Mouse (Mus musculus): ENCODE data around the gene 6430548M08Rik. TPM values are rescaled to one million over a fixed set of nuclear protein-coding genes. Genes with fewer than 3 reads are reported as not detected.
A peak's percentile ranks its signal among the peaks of the same experiment; 100 is the strongest.

The 6430548M08Rik gene
- total and polyA plus RNA-seq, 3 experiments: 6.4 to 20.0 (median 16.1) TPM

DNA sequence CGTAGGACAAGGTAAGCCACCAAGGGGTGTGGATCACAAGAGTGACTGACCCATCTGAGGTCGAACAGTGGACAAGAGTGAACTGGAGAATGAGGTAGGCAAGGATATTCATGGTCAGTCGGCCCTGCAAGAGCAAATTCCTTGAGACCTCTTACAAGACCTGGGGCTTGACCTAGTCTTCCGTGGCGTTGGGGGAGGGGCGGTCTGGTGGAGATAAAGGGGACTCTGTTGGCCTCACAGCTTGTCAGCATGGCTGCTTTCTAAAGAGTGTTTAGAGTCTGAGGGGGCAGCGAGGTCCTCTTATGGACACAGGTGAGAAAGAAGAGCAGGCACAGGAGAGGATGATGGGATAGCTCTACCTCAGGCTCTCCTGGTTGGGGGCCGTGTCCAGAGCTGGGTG lies 55.2 kb downstream of the 6430548M08Rik start:
- no peaks in the 10 kb centered on the region for H3K27me3 ChIP-seq (ENCODE audit: control insufficient read depth, insufficient read depth, low read length)
- no peak for DNase-seq
- no peak for TF ChIP-seq CTCF (IDR thresholded peaks at IDR 0.05)
- no peak for TF ChIP-seq EP300 (IDR thresholded peaks at IDR 0.05; ENCODE audit: insufficient read depth, low read depth, low read length)
- no peak overlapping the region for H3K9ac ChIP-seq (ENCODE audit: low read depth, low read length)
- WGBS: 45% methylated on average over 8 of the region's 8 CpGs
- H3K79me2 ChIP-seq (replicated peaks; ENCODE audit: control insufficient read depth, insufficient read depth, low read length): no peaks in the 10 kb centered on the region
- intact Hi-C loops (cut with DNase I): loop anchor here (10.0 kb wide), 1 partner anchor 224 kb away; no protein-coding TSS in a partner anchor
- no peak overlapping the region for H3K4me3 ChIP-seq
- no peaks in the 10 kb centered on the region; the same call in 1 of the 2 replicates for H3K4me1 ChIP-seq (ENCODE audit: control insufficient read depth, insufficient read depth, low read length)
- H3K27ac ChIP-seq: no peak overlapping the region
- no peaks in the 10 kb centered on the region for H3K36me3 ChIP-seq (ENCODE audit: control insufficient read depth, insufficient read depth, low read length)

DNA sequence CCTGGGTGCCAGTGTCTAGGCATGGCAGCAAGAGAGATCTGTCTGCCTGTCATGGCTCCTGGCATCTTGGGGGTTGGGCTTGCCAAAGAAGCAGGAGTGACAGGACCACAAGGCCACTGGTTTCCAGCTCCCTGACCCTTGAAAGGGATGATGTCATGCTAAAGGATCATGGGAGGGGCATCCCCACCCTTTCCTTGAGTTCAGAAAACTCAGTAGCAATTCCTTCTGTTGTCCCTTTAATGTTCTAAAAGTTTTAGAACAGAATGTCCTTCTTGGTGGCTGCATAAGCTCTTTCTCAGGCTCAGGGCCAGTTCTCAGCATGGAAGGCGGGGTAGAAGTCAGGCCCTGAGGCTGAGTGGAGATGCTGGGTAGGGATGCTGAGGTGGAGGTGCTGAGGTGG lies 59.2 kb downstream of the 6430548M08Rik start:
- no peaks in the 10 kb centered on the region for H3K36me3 ChIP-seq (ENCODE audit: control insufficient read depth, insufficient read depth, low read length)
- TF ChIP-seq EP300 (IDR thresholded peaks at IDR 0.05; ENCODE audit: insufficient read depth, low read depth, low read length) (no peak), POLR2A (IDR thresholded peaks at IDR 0.05; ENCODE audit: insufficient read depth, low read depth, low read length) (no peak), CTCF (IDR thresholded peaks at IDR 0.05) (no peak)
- H3K79me2 ChIP-seq (replicated peaks; ENCODE audit: control insufficient read depth, insufficient read depth, low read length): no peaks in the 10 kb centered on the region
- 50% methylated on average over 1 of the region's 1 CpGs for WGBS
- intact Hi-C loops (cut with DNase I): no loop called here
- no peaks in the 10 kb centered on the region for H3K4me1 ChIP-seq (ENCODE audit: control insufficient read depth, insufficient read depth, low read length)
- no peak overlapping the region for H3K4me3 ChIP-seq
- H3K27ac ChIP-seq: no peak overlapping the region
- H3K9ac ChIP-seq (ENCODE audit: low read depth, low read length): no peak overlapping the region
- H3K27me3 ChIP-seq (ENCODE audit: control insufficient read depth, insufficient read depth, low read length): no peaks in the 10 kb centered on the region
- no peak for DNase-seq

DNA sequence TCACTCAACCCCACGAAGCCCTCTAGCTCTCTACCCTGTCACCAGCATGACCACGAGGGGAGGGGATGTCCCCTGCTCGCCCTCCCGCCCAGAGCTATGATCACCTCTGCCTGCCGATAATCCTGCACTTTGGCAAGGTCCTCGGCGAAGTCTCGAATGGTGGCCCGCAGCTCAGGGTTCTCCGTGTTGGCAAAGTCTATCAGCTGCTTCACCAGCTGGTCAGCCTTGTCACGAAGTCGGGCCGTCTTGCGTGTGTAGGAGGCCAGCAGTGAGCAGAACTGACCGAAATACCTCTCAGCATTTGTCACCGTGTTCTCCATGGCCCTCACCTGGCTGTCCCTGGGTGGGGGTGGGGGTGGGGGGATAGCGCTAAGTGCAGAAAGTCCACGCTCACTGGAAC lies 60.7 kb downstream of the 6430548M08Rik start:
- no peak overlapping the region for H3K9ac ChIP-seq (ENCODE audit: low read depth, low read length)
- H3K4me3 ChIP-seq: no peak overlapping the region
- TF ChIP-seq POLR2A (IDR thresholded peaks at IDR 0.05; ENCODE audit: insufficient read depth, low read depth, low read length): no peak
- no peak for TF ChIP-seq EP300 (IDR thresholded peaks at IDR 0.05; ENCODE audit: insufficient read depth, low read depth, low read length)
- no peak for TF ChIP-seq CTCF (IDR thresholded peaks at IDR 0.05)
- 47% methylated on average over 18 of the region's 18 CpGs for WGBS
- H3K4me1 ChIP-seq (ENCODE audit: control insufficient read depth, insufficient read depth, low read length): peaks cover 2% of the 10 kb centered on the region
- H3K27ac ChIP-seq: no peak overlapping the region
- no peaks in the 10 kb centered on the region for H3K36me3 ChIP-seq (ENCODE audit: control insufficient read depth, insufficient read depth, low read length)
- intact Hi-C loops (cut with DNase I): loop anchor here (5.0 kb wide), 1 partner anchor 423 kb away; no protein-coding TSS in a partner anchor
- no peaks in the 10 kb centered on the region for H3K79me2 ChIP-seq (replicated peaks; ENCODE audit: control insufficient read depth, insufficient read depth, low read length)
- H3K27me3 ChIP-seq (ENCODE audit: control insufficient read depth, insufficient read depth, low read length): no peaks in the 10 kb centered on the region
- no peak for DNase-seq

DNA sequence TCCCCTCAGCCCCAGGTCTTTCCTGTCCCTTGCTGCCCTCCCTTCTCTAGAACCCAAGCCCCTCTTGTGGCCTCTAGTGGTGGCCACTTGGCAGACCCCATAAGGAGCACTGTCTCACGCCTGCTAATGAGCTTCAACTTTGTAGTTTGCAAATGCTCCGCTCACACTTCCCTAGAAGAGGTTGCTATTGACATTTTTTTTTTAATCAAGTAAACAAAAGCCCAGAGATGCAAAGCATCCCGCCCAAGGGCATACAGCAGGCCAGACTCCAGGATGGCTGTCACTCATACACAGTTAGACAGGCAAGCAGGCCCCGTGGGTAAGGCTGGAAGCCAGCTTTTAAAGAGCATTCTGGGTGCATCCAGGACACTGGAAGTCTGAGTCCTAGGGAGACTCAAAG lies 62.7 kb downstream of the 6430548M08Rik start:
- Histone ChIP-seq H3K27me3 (ENCODE audit: control insufficient read depth, insufficient read depth, low read length) (no peaks in the 10 kb centered on the region), H3K4me3 (no peak overlapping the region), H3K79me2 (replicated peaks; ENCODE audit: control insufficient read depth, insufficient read depth, low read length) (no peaks in the 10 kb centered on the region), H3K27ac (no peak overlapping the region), H3K4me1 (ENCODE audit: control insufficient read depth, insufficient read depth, low read length) (peaks cover 2% of the 10 kb centered on the region), H3K36me3 (ENCODE audit: control insufficient read depth, insufficient read depth, low read length) (no peaks in the 10 kb centered on the region), H3K9ac (ENCODE audit: low read depth, low read length) (no peak overlapping the region)
- WGBS: 61% methylated on average over 4 of the region's 4 CpGs
- DNase-seq: no peak
- TF ChIP-seq EP300 (IDR thresholded peaks at IDR 0.05; ENCODE audit: insufficient read depth, low read depth, low read length) (no peak), POLR2A (IDR thresholded peaks at IDR 0.05; ENCODE audit: insufficient read depth, low read depth, low read length) (no peak), CTCF (IDR thresholded peaks at IDR 0.05) (no peak)
- intact Hi-C loops (cut with DNase I): loop anchor here (5.0 kb wide), 1 partner anchor 421 kb away; no protein-coding TSS in a partner anchor

DNA sequence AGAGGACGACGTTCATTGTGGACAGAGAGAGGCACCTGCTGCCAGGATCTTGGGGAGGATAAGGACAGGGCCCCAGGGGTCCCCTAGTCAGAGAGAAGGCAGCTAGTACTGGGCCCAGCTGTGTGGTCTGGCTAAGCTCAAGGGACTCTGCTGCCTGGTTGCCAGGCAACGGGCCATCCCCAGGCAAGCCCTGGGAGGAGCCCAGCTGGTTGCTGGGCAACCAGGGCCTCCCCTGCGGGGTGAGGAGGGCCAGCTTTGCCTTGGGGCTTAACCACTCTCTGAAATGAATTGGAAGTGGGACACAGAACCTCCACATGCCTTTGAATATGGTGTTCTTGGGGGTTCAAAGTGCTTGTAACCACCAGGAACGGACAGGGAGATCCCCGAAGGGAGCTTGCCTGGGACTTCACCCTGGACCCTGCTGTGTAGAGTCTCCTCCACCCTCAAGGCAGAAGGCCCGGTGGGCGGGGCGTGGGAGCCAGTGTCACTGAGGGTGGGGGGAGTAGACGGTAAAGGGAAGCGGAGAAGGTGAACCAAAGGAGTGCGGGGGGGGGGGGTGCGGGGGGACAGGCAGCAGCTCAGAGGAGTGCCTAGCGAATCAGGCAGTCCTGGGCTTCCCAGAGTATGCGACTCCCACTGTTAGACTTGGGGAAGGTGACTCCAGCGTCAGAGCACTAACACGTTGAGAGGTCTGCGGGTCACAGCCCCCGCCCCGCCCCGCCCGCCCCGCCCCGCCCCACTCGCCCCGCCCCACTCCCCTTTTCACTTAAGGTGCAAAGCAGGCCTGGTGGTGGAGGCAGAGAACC lies 63.6 kb downstream of the 6430548M08Rik start, which contains the start of gene Fam92b:
Gene Fam92b, minus strand, starts transcription at position 149 of the 806 bp plus-strand sequence.
- no peaks in the 10 kb centered on the region for H3K36me3 ChIP-seq (ENCODE audit: control insufficient read depth, insufficient read depth, low read length)
- no peaks in the 10 kb centered on the region for H3K79me2 ChIP-seq (replicated peaks; ENCODE audit: control insufficient read depth, insufficient read depth, low read length)
- WGBS: 8% methylated on average over 26 of the region's 26 CpGs
- TF ChIP-seq POLR2A (IDR thresholded peaks at IDR 0.05; ENCODE audit: insufficient read depth, low read depth, low read length) (no peak), EP300 (IDR thresholded peaks at IDR 0.05; ENCODE audit: insufficient read depth, low read depth, low read length) (no peak), CTCF (IDR thresholded peaks at IDR 0.05) (no peak)
- no peak within 1 kb of the TSS for H3K4me3 ChIP-seq
- intact Hi-C loops (cut with DNase I): loop anchor here (2.0 to 5.0 kb wide), 2 partner anchors 99 to 420 kb away; no protein-coding TSS in a partner anchor
- H3K4me1 ChIP-seq (ENCODE audit: control insufficient read depth, insufficient read depth, low read length): peaks cover 2% of the 10 kb centered on the region
- no peaks in the 10 kb centered on the region for H3K27me3 ChIP-seq (ENCODE audit: control insufficient read depth, insufficient read depth, low read length)
- no peak within 1 kb of the TSS for H3K27ac ChIP-seq
- no peak within 1 kb of the TSS for H3K9ac ChIP-seq (ENCODE audit: low read depth, low read length)
- peak; percentile 48 to 50 for DNase-seq

DNA sequence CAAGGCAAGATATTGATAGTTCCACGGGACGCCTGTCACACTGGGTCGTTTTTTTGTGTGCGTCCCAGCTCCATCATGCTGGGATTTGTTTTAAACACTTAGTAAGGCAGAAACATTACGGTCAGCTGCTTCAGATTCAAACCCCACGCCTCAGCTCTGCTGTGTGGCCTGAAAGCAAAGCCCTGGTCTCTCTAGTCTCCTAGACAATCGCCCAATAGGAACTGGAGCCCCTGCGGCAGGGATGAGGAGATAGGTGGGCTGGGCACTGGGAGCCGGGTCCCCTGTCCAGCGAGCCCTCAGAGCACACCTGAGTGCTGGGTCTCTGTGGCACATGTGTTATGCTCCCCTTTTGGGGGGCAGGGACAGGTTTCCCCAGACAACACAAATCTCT lies 64.2 kb downstream of the 6430548M08Rik start:
- Histone ChIP-seq H3K9ac (ENCODE audit: low read depth, low read length) (no peak overlapping the region), H3K27me3 (ENCODE audit: control insufficient read depth, insufficient read depth, low read length) (no peaks in the 10 kb centered on the region), H3K4me3 (no peak overlapping the region), H3K27ac (no peak overlapping the region), H3K36me3 (ENCODE audit: control insufficient read depth, insufficient read depth, low read length) (no peaks in the 10 kb centered on the region), H3K4me1 (ENCODE audit: control insufficient read depth, insufficient read depth, low read length) (peaks cover 2% of the 10 kb centered on the region), H3K79me2 (replicated peaks; ENCODE audit: control insufficient read depth, insufficient read depth, low read length) (no peaks in the 10 kb centered on the region)
- intact Hi-C loops (cut with DNase I): loop anchor here (2.0 to 5.0 kb wide), 2 partner anchors 99 to 419 kb away; no protein-coding TSS in a partner anchor
- TF ChIP-seq EP300 (IDR thresholded peaks at IDR 0.05; ENCODE audit: insufficient read depth, low read depth, low read length): no peak
- TF ChIP-seq POLR2A (IDR thresholded peaks at IDR 0.05; ENCODE audit: insufficient read depth, low read depth, low read length): no peak
- TF ChIP-seq CTCF (IDR thresholded peaks at IDR 0.05): no peak
- WGBS: 29% methylated on average over 10 of the region's 10 CpGs
- no peak for DNase-seq

All from heart, adult 2 months (tissue).